Mouse (Mus musculus): Measurements from ENCODE around the gene Pla2g4a. TPM values are rescaled to one million over a fixed set of nuclear protein-coding genes. Genes with fewer than 3 reads are reported as not detected.
"Not testable (repeated sequence)": the region's sequence is repeated elsewhere in the genome, so short reads cannot be mapped to it uniquely, and the experiment has no call there.

Pla2g4a gene
- polyA plus RNA-seq, 1 experiment from 2014 or later = 6.4 TPM

DNA sequence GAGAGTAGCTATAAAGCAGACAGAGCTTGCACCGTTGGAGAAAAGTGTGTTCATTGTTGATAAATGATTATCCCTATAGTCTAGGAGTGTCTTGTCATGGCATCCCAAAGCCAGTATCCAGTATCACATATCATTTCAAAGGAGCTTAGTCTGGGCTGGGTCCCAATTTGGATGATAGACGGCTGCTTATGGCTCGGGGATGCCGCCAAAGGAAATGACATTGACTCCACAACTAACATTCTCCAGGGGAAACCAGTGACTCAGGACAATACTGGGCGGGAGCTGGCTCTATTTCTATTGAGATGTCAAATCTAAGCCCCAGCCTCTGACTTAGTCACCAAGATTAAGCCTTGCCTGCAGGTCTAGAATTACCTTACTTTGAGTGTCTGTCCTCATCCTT is 31.9 kb downstream of the Pla2g4a start:
- Histone ChIP-seq H3K27me3 (no peaks in the 10 kb centered on the region), H3K4me1 (replicated peaks) (no peaks in the 10 kb centered on the region), H3K9ac (no peak overlapping the region), H3K27ac (replicated peaks) (no peak overlapping the region), H3K36me3 (replicated peaks) (no peaks in the 10 kb centered on the region), H3K4me3 (replicated peaks) (no peak overlapping the region), H3K9me3 (replicated peaks) (no peaks in the 10 kb centered on the region), H3K4me2 (no peak overlapping the region)
- ATAC-seq (ENCODE audit: insufficient read depth) = no peak
- WGBS (ENCODE audit: insufficient replicate concordance) = 70% methylated on average over 5 of the region's 5 CpGs

- H3K9ac ChIP-seq; H3K4me1 ChIP-seq (replicated peaks); H3K4me2 ChIP-seq; H3K4me3 ChIP-seq (replicated peaks); H3K27me3 ChIP-seq; H3K9me3 ChIP-seq (replicated peaks); H3K36me3 ChIP-seq (replicated peaks); H3K27ac ChIP-seq (replicated peaks): not testable (repeated sequence)
- ATAC-seq (ENCODE audit: insufficient read depth) = peak; percentile 37; the same call in 1 of the 2 replicates
- 70% methylated on average over 1 of the region's 1 CpGs for WGBS (ENCODE audit: insufficient replicate concordance)
Observed at GRCm38 (mm10) chr1:149923737-149924136, 37.4 kb downstream of the Pla2g4a start.

- H3K9me3 ChIP-seq (replicated peaks) = no peaks in the 10 kb centered on the region
Observed at GRCm38 (mm10) chr1:149922219-149922618, 38.9 kb downstream of the Pla2g4a start.

GRCm38 (mm10) chr1:149921325-149921724 is 39.8 kb downstream of the Pla2g4a start:
- Histone ChIP-seq H3K4me3 (replicated peaks) (no peak overlapping the region), H3K4me1 (replicated peaks) (no peaks in the 10 kb centered on the region), H3K9me3 (replicated peaks) (no peaks in the 10 kb centered on the region), H3K36me3 (replicated peaks) (no peaks in the 10 kb centered on the region), H3K27ac (replicated peaks) (no peak overlapping the region), H3K27me3 (no peaks in the 10 kb centered on the region), H3K9ac (no peak overlapping the region), H3K4me2 (no peak overlapping the region)
- 72% methylated on average over 5 of the region's 5 CpGs for WGBS (ENCODE audit: insufficient replicate concordance)
- ATAC-seq (ENCODE audit: insufficient read depth) = no peak

More at GRCm38 (mm10) chr1:149922219-149922618, 38.9 kb downstream of the Pla2g4a start:
- no peak overlapping the region for H3K4me3 ChIP-seq (replicated peaks)
- H3K9ac ChIP-seq = no peak overlapping the region
- no peaks in the 10 kb centered on the region for H3K4me1 ChIP-seq (replicated peaks)
- ATAC-seq (ENCODE audit: insufficient read depth) = no peak
- 73% methylated on average over 1 of the region's 1 CpGs for WGBS (ENCODE audit: insufficient replicate concordance)
- H3K36me3 ChIP-seq (replicated peaks) = no peaks in the 10 kb centered on the region
- H3K27me3 ChIP-seq = no peaks in the 10 kb centered on the region
- no peak overlapping the region for H3K27ac ChIP-seq (replicated peaks)
- no peak overlapping the region for H3K4me2 ChIP-seq

DNA sequence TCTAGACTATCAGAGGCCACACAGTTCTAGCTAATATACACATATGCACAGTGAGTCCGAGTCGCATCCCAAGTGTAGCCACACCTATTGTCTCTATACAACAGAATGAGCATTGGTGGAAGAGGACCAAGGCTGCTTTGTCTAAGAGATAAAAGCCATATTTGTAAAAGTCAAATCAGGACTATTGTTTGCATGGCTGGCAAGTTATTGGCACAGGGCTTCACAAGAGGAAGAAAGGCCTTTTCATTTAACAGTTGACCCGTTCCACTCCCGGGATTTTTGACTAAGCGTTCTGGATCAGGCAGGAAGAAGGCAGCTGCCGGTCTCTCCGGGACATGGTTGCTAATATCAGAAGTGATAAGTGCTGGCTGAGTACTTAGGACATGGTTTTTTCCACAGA is 41.8 kb downstream of the Pla2g4a start:
- no peak for ATAC-seq (ENCODE audit: insufficient read depth)
- Histone ChIP-seq H3K9ac (no peak overlapping the region), H3K4me1 (replicated peaks) (no peaks in the 10 kb centered on the region), H3K9me3 (replicated peaks) (no peaks in the 10 kb centered on the region), H3K27me3 (no peaks in the 10 kb centered on the region), H3K4me2 (no peak overlapping the region), H3K36me3 (replicated peaks) (no peaks in the 10 kb centered on the region), H3K27ac (replicated peaks) (no peak overlapping the region), H3K4me3 (replicated peaks) (no peak overlapping the region)
- WGBS (ENCODE audit: insufficient replicate concordance) = 79% methylated on average over 7 of the region's 7 CpGs

GRCm38 (mm10) chr1:149912984-149913383 is 48.1 kb downstream of the Pla2g4a start:
- Histone ChIP-seq H3K9me3 (replicated peaks) (no peaks in the 10 kb centered on the region), H3K4me3 (replicated peaks) (no peak overlapping the region), H3K27me3 (no peaks in the 10 kb centered on the region), H3K27ac (replicated peaks) (no peak overlapping the region), H3K4me1 (replicated peaks) (no peaks in the 10 kb centered on the region), H3K9ac (no peak overlapping the region), H3K4me2 (no peak overlapping the region), H3K36me3 (replicated peaks) (no peaks in the 10 kb centered on the region)
- no peak for ATAC-seq (ENCODE audit: insufficient read depth)
- 54% methylated on average over 4 of the region's 4 CpGs for WGBS (ENCODE audit: insufficient replicate concordance)

- 0 out of 2 replicates have a peak, but pooled peaks have one; percentile 37 for ATAC-seq (ENCODE audit: insufficient read depth)
- no peaks in the 10 kb centered on the region for H3K4me1 ChIP-seq (replicated peaks)
- WGBS (ENCODE audit: insufficient replicate concordance) = 32% methylated on average over 4 of the region's 4 CpGs
Observed at GRCm38 (mm10) chr1:149911050-149911449, 50.0 kb downstream of the Pla2g4a start.

DNA sequence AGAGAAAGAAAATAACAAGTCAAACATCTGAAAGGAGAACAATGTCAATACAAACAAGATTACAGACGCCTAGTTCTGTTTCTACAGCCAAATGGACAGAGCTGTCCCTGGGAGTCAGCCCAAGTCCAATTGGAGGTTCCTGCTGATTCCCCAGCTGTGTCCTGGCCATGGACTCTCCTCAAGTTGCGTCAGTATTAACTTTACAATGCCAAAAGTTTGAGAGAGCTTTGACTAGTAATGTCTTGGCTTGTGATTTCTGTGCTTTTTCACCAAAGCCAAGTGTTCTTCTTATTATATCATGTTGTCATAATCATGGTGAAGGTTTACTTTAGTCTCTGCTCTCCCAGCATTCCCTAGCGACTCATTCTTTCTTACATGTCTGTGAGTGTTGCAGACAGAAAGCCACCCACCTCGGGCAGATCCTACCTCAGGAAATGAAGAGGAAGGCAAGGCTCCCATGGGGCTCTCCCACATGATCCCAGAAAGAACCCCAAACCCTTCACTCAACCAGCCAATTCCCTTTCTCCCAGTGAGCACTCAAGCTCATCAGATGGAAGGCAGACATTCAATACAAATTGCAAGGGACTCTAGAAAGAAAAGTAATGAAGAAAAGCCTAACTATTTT is 63.0 kb downstream of the Pla2g4a start:
- no peak overlapping the region for H3K4me2 ChIP-seq
- no peaks in the 10 kb centered on the region for H3K4me1 ChIP-seq (replicated peaks)
- H3K4me3 ChIP-seq (replicated peaks) = no peak overlapping the region
- H3K36me3 ChIP-seq (replicated peaks) = no peaks in the 10 kb centered on the region
- ATAC-seq (ENCODE audit: insufficient read depth) = no peak
- H3K9ac ChIP-seq = no peak overlapping the region
- no peaks in the 10 kb centered on the region for H3K9me3 ChIP-seq (replicated peaks)
- H3K27me3 ChIP-seq = no peaks in the 10 kb centered on the region
- no peak overlapping the region for H3K27ac ChIP-seq (replicated peaks)
- 57% methylated on average over 4 of the region's 4 CpGs for WGBS (ENCODE audit: insufficient replicate concordance)

More at GRCm38 (mm10) chr1:149911050-149911449, 50.0 kb downstream of the Pla2g4a start:
- no peak overlapping the region for H3K9ac ChIP-seq
- H3K4me2 ChIP-seq = no peak overlapping the region
- H3K27me3 ChIP-seq = no peaks in the 10 kb centered on the region
- H3K36me3 ChIP-seq (replicated peaks) = no peaks in the 10 kb centered on the region
- H3K27ac ChIP-seq (replicated peaks) = no peak overlapping the region
- H3K4me3 ChIP-seq (replicated peaks) = no peak overlapping the region
- H3K9me3 ChIP-seq (replicated peaks) = no peaks in the 10 kb centered on the region

DNA sequence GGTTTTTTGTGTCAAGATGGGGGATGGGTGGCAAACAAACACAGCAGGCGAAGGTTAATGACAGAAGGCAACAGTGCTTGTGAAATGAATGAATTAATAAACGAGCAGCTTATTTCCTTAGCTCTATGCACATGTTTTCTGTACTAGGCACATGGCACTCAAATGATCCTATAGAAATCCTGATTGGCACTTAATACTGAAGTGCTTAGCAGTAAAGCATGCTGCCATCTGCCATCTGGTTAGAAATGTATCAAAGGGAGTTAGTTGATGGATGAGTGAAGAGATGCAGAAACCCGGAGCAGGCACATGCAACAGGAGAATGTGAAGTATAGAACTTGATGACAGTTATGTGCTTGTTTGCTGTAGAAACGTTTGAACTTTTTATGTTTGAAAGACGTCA is 64.5 kb downstream of the Pla2g4a start:
- WGBS (ENCODE audit: insufficient replicate concordance) = 62% methylated on average over 5 of the region's 5 CpGs
- H3K36me3 ChIP-seq (replicated peaks) = no peaks in the 10 kb centered on the region

GRCm38 (mm10) chr1:149894940-149895339 is 66.2 kb downstream of the Pla2g4a start:
- H3K4me3 ChIP-seq (replicated peaks) = no peak overlapping the region
- no peaks in the 10 kb centered on the region for H3K36me3 ChIP-seq (replicated peaks)
- H3K9me3 ChIP-seq (replicated peaks) = no peaks in the 10 kb centered on the region
- no peaks in the 10 kb centered on the region for H3K27me3 ChIP-seq
- 77% methylated on average over 8 of the region's 8 CpGs for WGBS (ENCODE audit: insufficient replicate concordance)
- no peak for ATAC-seq (ENCODE audit: insufficient read depth)
- no peak overlapping the region for H3K9ac ChIP-seq
- no peaks in the 10 kb centered on the region for H3K4me1 ChIP-seq (replicated peaks)
- H3K27ac ChIP-seq (replicated peaks) = no peak overlapping the region
- H3K4me2 ChIP-seq = no peak overlapping the region

More for the DNA sequence above, 64.5 kb downstream of the Pla2g4a start:
- no peak overlapping the region for H3K4me2 ChIP-seq
- no peak for ATAC-seq (ENCODE audit: insufficient read depth)
- no peaks in the 10 kb centered on the region for H3K9me3 ChIP-seq (replicated peaks)
- H3K4me3 ChIP-seq (replicated peaks) = no peak overlapping the region
- H3K27ac ChIP-seq (replicated peaks) = no peak overlapping the region
- no peaks in the 10 kb centered on the region for H3K27me3 ChIP-seq
- no peak overlapping the region for H3K9ac ChIP-seq
- no peaks in the 10 kb centered on the region for H3K4me1 ChIP-seq (replicated peaks)

- H3K4me3 ChIP-seq (replicated peaks) = no peak overlapping the region
- no peaks in the 10 kb centered on the region for H3K4me1 ChIP-seq (replicated peaks)
- 31% methylated on average over 2 of the region's 2 CpGs for WGBS (ENCODE audit: insufficient replicate concordance)
- H3K4me2 ChIP-seq = no peak overlapping the region
- H3K9me3 ChIP-seq (replicated peaks) = no peaks in the 10 kb centered on the region
- H3K36me3 ChIP-seq (replicated peaks) = no peaks in the 10 kb centered on the region
- no peaks in the 10 kb centered on the region for H3K27me3 ChIP-seq
- ATAC-seq (ENCODE audit: insufficient read depth) = no peak
- no peak overlapping the region for H3K9ac ChIP-seq
- no peak overlapping the region for H3K27ac ChIP-seq (replicated peaks)
Observed at GRCm38 (mm10) chr1:149893903-149894302, 67.2 kb downstream of the Pla2g4a start.

DNA sequence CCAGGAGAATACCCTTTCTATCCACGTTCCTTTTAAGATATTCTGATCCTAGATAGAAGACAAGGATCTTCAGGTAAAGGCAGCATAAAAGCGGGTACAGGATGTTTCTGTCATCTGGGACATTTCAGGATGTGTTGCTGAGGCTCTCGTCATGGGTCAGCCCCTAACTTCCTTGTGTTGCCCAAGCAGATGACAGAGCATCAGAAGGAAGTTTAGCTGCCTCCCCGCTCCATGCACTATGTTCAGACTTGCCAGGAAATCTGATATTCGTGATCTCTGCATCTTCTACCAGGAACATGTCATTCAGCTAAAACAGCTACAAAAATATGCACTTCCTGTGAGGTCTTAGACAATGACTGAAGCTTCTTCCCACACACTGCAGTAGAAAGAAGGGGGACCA is 70.0 kb downstream of the Pla2g4a start:
- no peak overlapping the region for H3K27ac ChIP-seq (replicated peaks)
- no peak overlapping the region for H3K4me2 ChIP-seq
- H3K36me3 ChIP-seq (replicated peaks) = no peaks in the 10 kb centered on the region
- H3K4me1 ChIP-seq (replicated peaks) = no peaks in the 10 kb centered on the region
- H3K9me3 ChIP-seq (replicated peaks) = no peaks in the 10 kb centered on the region
- 48% methylated on average over 5 of the region's 5 CpGs for WGBS (ENCODE audit: insufficient replicate concordance)
- no peak for ATAC-seq (ENCODE audit: insufficient read depth)
- no peak overlapping the region for H3K4me3 ChIP-seq (replicated peaks)
- no peak overlapping the region for H3K9ac ChIP-seq
- no peaks in the 10 kb centered on the region for H3K27me3 ChIP-seq
